Comparison of ENCODE assay signal across 13 mouse cellular contexts in genomic region chr16:11001703-11002659, GRCm38 (mm10). TPM values are rescaled to one million over a fixed set of nuclear protein-coding genes. Genes with fewer than 3 reads are reported as not detected.
DNase-seq lines count a peak whose midpoint lies in the region; ATAC-seq and TF ChIP-seq lines count a peak whose summit lies in the region.
"Had no signal": no experiment of that assay in that cellular context is flagged by ENCODE, and none has a peak within 500 bp of the region (broad histone marks: within the 10 kb centered on the region; RNA-seq: fewer than 3 reads in every experiment).

No protein-coding gene starts in this region.

- no peaks in the 10 kb centered on the region for H3K27me3 ChIP-seq in heart, embryonic 12.5 days (replicated peaks)
- H3K27me3 ChIP-seq in MEL (ENCODE audit: control insufficient read depth in 1 of 2, insufficient read depth in 2 of 2, low read length in 2 of 2), result no peaks in the 10 kb centered on the region
- H3K27me3 ChIP-seq in liver, embryonic 14.5 days (ENCODE audit: control insufficient read depth, insufficient read depth, low read length), result no peaks in the 10 kb centered on the region
- H3K27me3 ChIP-seq in embryonic facial prominence, embryonic 10.5 days (replicated peaks; ENCODE audit: low read depth, poor library complexity, severe bottlenecking), result no peaks in the 10 kb centered on the region

- H3K27ac ChIP-seq in heart, embryonic 12.5 days (ENCODE audit: poor library complexity, severe bottlenecking), result no peak overlapping the region
- H3K27ac ChIP-seq in MEL (ENCODE audit: control insufficient read depth, low read depth, low read length), result no peak overlapping the region
- no peak overlapping the region for H3K27ac ChIP-seq in liver, embryonic 14.5 days
- H3K27ac ChIP-seq in embryonic facial prominence, embryonic 10.5 days (replicated peaks), result no peak overlapping the region
- H3K27ac ChIP-seq: midbrain, embryonic 10.5 days had no signal

- no peak overlapping the region for H3K9ac ChIP-seq in heart, embryonic 12.5 days
- H3K9ac ChIP-seq in MEL (ENCODE audit: control insufficient read depth, low read depth, low read length, poor library complexity, severe bottlenecking), result no peak overlapping the region
- H3K9ac ChIP-seq in liver, embryonic 14.5 days (replicated peaks), result no peak overlapping the region

- peaks cover 16% of the 10 kb centered on the region; the same call in 1 of the 2 replicates for H3K4me1 ChIP-seq in heart, embryonic 12.5 days (replicated peaks)
- H3K4me1 ChIP-seq in MEL (ENCODE audit: control insufficient read depth in 1 of 2, insufficient read depth in 2 of 2, low read length in 2 of 2), result peaks cover 18 to 30% of the 10 kb centered on the region in 2 experiments
- H3K4me1 ChIP-seq in liver, embryonic 14.5 days (replicated peaks; ENCODE audit: control insufficient read depth in 2 of 2, insufficient read depth in 2 of 2, low read length in 1 of 2), result peaks cover 0 to 22% of the 10 kb centered on the region in 2 experiments; a peak in 2 of 4 replicates
- H3K4me1 ChIP-seq in embryonic facial prominence, embryonic 10.5 days, result peaks cover 7% of the 10 kb centered on the region; the same call in 1 of the 2 replicates

- no peak for TF ChIP-seq POLR2A in MEL (IDR thresholded peaks at IDR 0.05; ENCODE audit: control insufficient read depth in 1 of 2, insufficient read depth in 1 of 2, low read depth in 1 of 2, low read length in 2 of 2, poor library complexity in 1 of 2)

- peak; percentile 97 for DNase-seq in heart, adult 11 months
- DNase-seq in MEL (ENCODE audit: low read depth, low spot score), result peak; percentile 43
- DNase-seq in liver, embryonic 14.5 days (ENCODE audit: low read depth in 3 of 3, low spot score in 3 of 3), result no peak
- no peak for DNase-seq in frontal cortex, postnatal 25 days (ENCODE audit: low spot score in 2 of 2)
- DNase-seq in embryonic facial prominence, embryonic 10.5 days (ENCODE audit: low spot score), result no peak
- no peak for DNase-seq in natural killer cell, adult 2 months (ENCODE audit: low spot score in 2 of 2)
- DNase-seq: B cell, adult 2 months; kidney, adult 9 months; thymus, postnatal 4 days had no signal

- TF ChIP-seq EP300 in MEL (IDR thresholded peaks at IDR 0.05; ENCODE audit: low read depth in 1 of 2, low read length in 2 of 2), result peak in 1 of 2 experiments; percentile 71; a peak in 2 of 4 replicates
- no peak for TF ChIP-seq EP300 in liver, embryonic 14.5 days (IDR thresholded peaks at IDR 0.05; ENCODE audit: low read depth)

- TF ChIP-seq RAD21 in MEL (IDR thresholded peaks at IDR 0.05; ENCODE audit: low read depth, low read length), result no peak

- no peak for TF ChIP-seq CTCF in MEL (IDR thresholded peaks at IDR 0.05 in 2 of 3, conservative IDR thresholded peaks at IDR 0.05 in 1 of 3; ENCODE audit: control insufficient read depth in 1 of 3, insufficient read depth in 1 of 3, low read depth in 2 of 3, low read length in 3 of 3, poor library complexity in 1 of 3, severe bottlenecking in 1 of 3)
- no peak for TF ChIP-seq CTCF in liver, embryonic 14.5 days (IDR thresholded peaks at IDR 0.05; ENCODE audit: low read depth)

- H3K36me3 ChIP-seq in heart, embryonic 12.5 days, result no peaks in the 10 kb centered on the region
- H3K36me3 ChIP-seq in MEL (ENCODE audit: control insufficient read depth in 1 of 2, insufficient read depth in 2 of 2, low read length in 2 of 2), result peaks cover 0 to 7% of the 10 kb centered on the region in 2 experiments; a peak in 2 of 4 replicates
- H3K36me3 ChIP-seq in liver, embryonic 14.5 days (replicated peaks; ENCODE audit: control insufficient read depth, insufficient read depth, low read depth), result no peaks in the 10 kb centered on the region
- no peaks in the 10 kb centered on the region for H3K36me3 ChIP-seq in embryonic facial prominence, embryonic 10.5 days (replicated peaks)
- H3K36me3 ChIP-seq: midbrain, embryonic 10.5 days had no signal

- H3K79me2 ChIP-seq in MEL (ENCODE audit: control insufficient read depth, insufficient read depth, low read length, poor library complexity), result no peaks in the 10 kb centered on the region

- H3K9me3 ChIP-seq in heart, embryonic 12.5 days (replicated peaks), result peaks cover 8% of the 10 kb centered on the region; the same call in 1 of the 2 replicates
- H3K9me3 ChIP-seq in MEL (replicated peaks; ENCODE audit: insufficient read depth, low read length), result no peaks in the 10 kb centered on the region
- no peaks in the 10 kb centered on the region for H3K9me3 ChIP-seq in liver, embryonic 14.5 days (ENCODE audit: control insufficient read depth, low read length)
- peaks cover 6% of the 10 kb centered on the region; the same call in 1 of the 2 replicates for H3K9me3 ChIP-seq in embryonic facial prominence, embryonic 10.5 days

- no peak overlapping the region for H3K4me2 ChIP-seq in heart, embryonic 12.5 days
- H3K4me2 ChIP-seq in liver, embryonic 14.5 days (ENCODE audit: low read depth), result no peak overlapping the region

- no peak for ATAC-seq in heart, embryonic 12.5 days (ENCODE audit: insufficient number of reproducible peaks, low FRiP score)
- ATAC-seq in liver, embryonic 14.5 days (ENCODE audit: insufficient read depth), result peak; percentile 48; the same call in 1 of the 2 replicates
- 0 out of 2 replicates have a peak, but pooled peaks have one; percentile 22 for ATAC-seq in megakaryocyte-erythroid progenitor cell, adult 5-6 weeks (replicated peaks; ENCODE audit: low FRiP score, low TSS enrichment, poor library complexity, severe bottlenecking)

- 81% methylated on average over 7 of the region's 7 CpGs for WGBS in heart, embryonic 12.5 days
- WGBS in liver, embryonic 14.5 days (ENCODE audit: insufficient replicate concordance), result 35% methylated on average over 7 of the region's 7 CpGs
- 87% methylated on average over 7 of the region's 7 CpGs for WGBS in embryonic facial prominence, embryonic 10.5 days

- no peak overlapping the region for H3K4me3 ChIP-seq in heart, embryonic 12.5 days
- no peak overlapping the region for H3K4me3 ChIP-seq in MEL (ENCODE audit: control insufficient read depth in 1 of 2, insufficient read depth in 1 of 2, low read depth in 2 of 2, low read length in 2 of 2)
- no peak overlapping the region for H3K4me3 ChIP-seq in liver, embryonic 14.5 days (ENCODE audit: insufficient read depth in 1 of 2, low read depth in 2 of 2, low read length in 2 of 2)
- no peak overlapping the region for H3K4me3 ChIP-seq in embryonic facial prominence, embryonic 10.5 days
- H3K4me3 ChIP-seq: erythroblast, embryonic 14.5 days; midbrain, embryonic 10.5 days had no signal

TF ChIP-seq in MEL, 35 proteins besides CTCF, POLR2A, EP300 and RAD21:
- TF ChIP-seq POLR2AphosphoS2 (IDR thresholded peaks at IDR 0.05; ENCODE audit: low read length) (no peak), MYB (IDR thresholded peaks at IDR 0.05; ENCODE audit: low read depth, low read length) (peak; percentile 36; the same call in 1 of the 2 replicates), MAX (IDR thresholded peaks at IDR 0.05; ENCODE audit: low read length) (peak; percentile 25; the same call in 1 of the 2 replicates), CHD1 (IDR thresholded peaks at IDR 0.05; ENCODE audit: low read depth, low read length) (no peak), USF1 (IDR thresholded peaks at IDR 0.05; ENCODE audit: low read depth, low read length) (peak; percentile 80), TCF12 (IDR thresholded peaks at IDR 0.05; ENCODE audit: low read depth, low read length) (peak; percentile 22; the same call in 1 of the 2 replicates), SIN3A (IDR thresholded peaks at IDR 0.05; ENCODE audit: low read length) (0 out of 2 replicates have a peak, but pooled peaks have one; percentile 7), MYC (IDR thresholded peaks at IDR 0.05; ENCODE audit: low read depth, low read length) (peak; percentile 50), ZC3H11A (IDR thresholded peaks at IDR 0.05; ENCODE audit: low read depth, low read length) (0 out of 2 replicates have a peak, but pooled peaks have one; percentile 3)

RNA-seq across cellular contexts. Expression of gene Snn, which starts 58.8 kb away (rescaled TPM):
- 38.7 and 39.4 TPM in 2 replicates for polyA plus RNA-seq in heart, embryonic 12.5 days (2016; fragmentation: Nextera tagmentation; extraction: Ambion mirVana)
- 0.42 and 0.73 TPM in 2 replicates for total RNA-seq in MEL (2012; rRNA removed)
- 1 to 10 TPM in 1 of 2 experiments, not detected in 1; 2.4 TPM for polyA plus RNA-seq in MEL (2012; ENCODE audit: insufficient read depth in 1 of 2, insufficient read length in 2 of 2, low read depth in 1 of 2, low replicate concordance in 2 of 2, missing spikeins in 1 of 2)
- 2.0 and 2.2 TPM in 2 replicates for polyA plus RNA-seq in liver, embryonic 14.5 days (2012; rRNA removed)
- polyA plus RNA-seq in liver, embryonic 14.5 days (2014; fragmentation: Nextera tagmentation; extraction: Ambion mirVana), result 1.8 and 2.5 TPM in 2 replicates
- total RNA-seq in megakaryocyte-erythroid progenitor cell, adult 5-6 weeks (2014; fragmentation: Nextera tagmentation), result 0.52 and 7.4 TPM in 2 replicates
- 0.09 and 1.6 TPM in 2 replicates for total RNA-seq in megakaryocyte-erythroid progenitor cell, adult 5-6 weeks (2017)
- 56.5 and 59.5 TPM in 2 replicates for polyA plus RNA-seq in embryonic facial prominence, embryonic 10.5 days (2016; fragmentation: Nextera tagmentation; extraction: Ambion mirVana)

Comparison
In these comparisons a context has a peak if more than half of its experiments do, and no peak if none do; other contexts are left out.
1. DNase-seq: peak in heart, adult 11 months (single experiment) and MEL (single experiment); none in liver, embryonic 14.5 days (0 of 3), frontal cortex, postnatal 25 days (0 of 2), embryonic facial prominence, embryonic 10.5 days (single experiment) and natural killer cell, adult 2 months (0 of 2).
2. RNA of gene Snn, which starts 58.8 kb away (polyA plus RNA-seq): 56.5 to 59.5 TPM in embryonic facial prominence, embryonic 10.5 days and 38.7 to 39.4 TPM in heart, embryonic 12.5 days; 1.8 to 2.5 TPM in liver, embryonic 14.5 days and 2.4 TPM in MEL; every median in the first group is over 10 times any median in the second.